Mouse (Mus musculus): ENCODE results near the gene Zmynd10. TPM values are rescaled to one million over a fixed set of nuclear protein-coding genes. Genes with fewer than 3 reads are reported as not detected.
A peak's percentile ranks its signal among the peaks of the same experiment; 100 is the strongest.

Gene Zmynd10
- polyA plus RNA-seq, 1 experiment from 2014 or later, result 4.0 TPM

GRCm38 (mm10) chr9:107576357-107577107 is 29.4 kb downstream of the Zmynd10 start, which contains the start of gene Hyal1:
TSS of gene Hyal1 (plus strand) at chr9:107576927.
- H3K9me3 ChIP-seq, result no peaks in the 10 kb centered on the region
- H3K4me3 ChIP-seq, result peak within 1 kb of the TSS; percentile 20
- H3K27me3 ChIP-seq, result no peaks in the 10 kb centered on the region
- peaks cover 35% of the 10 kb centered on the region for H3K36me3 ChIP-seq
- H3K4me2 ChIP-seq, result peak within 1 kb of the TSS; percentile 48
- peak within 1 kb of the TSS; percentile 26 for H3K9ac ChIP-seq
- H3K27ac ChIP-seq, result no peak within 1 kb of the TSS; the same call in 1 of the 2 replicates
- peaks cover 52% of the 10 kb centered on the region for H3K4me1 ChIP-seq (replicated peaks)
- ATAC-seq (ENCODE audit: low FRiP score), result peak; percentile 16; the same call in 1 of the 2 replicates
- 32% methylated on average over 16 of the region's 16 CpGs for WGBS

- Histone ChIP-seq H3K9ac (0 out of 2 replicates have a peak overlapping the region, but pooled peaks have one; percentile 1), H3K4me2 (no peak overlapping the region), H3K4me3 (no peak overlapping the region), H3K36me3 (peaks cover 22% of the 10 kb centered on the region), H3K9me3 (no peaks in the 10 kb centered on the region), H3K4me1 (replicated peaks) (peaks cover 48% of the 10 kb centered on the region), H3K27me3 (no peaks in the 10 kb centered on the region), H3K27ac (no peak overlapping the region)
- WGBS, result 96% methylated on average over 10 of the region's 10 CpGs
- ATAC-seq (ENCODE audit: low FRiP score), result no peak
These were observed 30.8 kb downstream of the Zmynd10 start for GRCm38 (mm10) chr9:107577871-107578270.

GRCm38 (mm10) chr9:107578587-107578986 is 31.5 kb downstream of the Zmynd10 start, which contains the start of gene Naa80:
TSS of gene Naa80 (plus strand) at chr9:107578887.
- 83% methylated on average over 3 of the region's 3 CpGs for WGBS
- Histone ChIP-seq H3K27ac (peak within 1 kb of the TSS; percentile 86; the same call in 1 of the 2 replicates), H3K27me3 (no peaks in the 10 kb centered on the region), H3K4me3 (no peak within 1 kb of the TSS), H3K4me2 (peak within 1 kb of the TSS; percentile 97; the same call in 1 of the 2 replicates), H3K36me3 (peaks cover 22% of the 10 kb centered on the region), H3K9me3 (no peaks in the 10 kb centered on the region), H3K4me1 (replicated peaks) (peaks cover 48% of the 10 kb centered on the region), H3K9ac (peak within 1 kb of the TSS; percentile 56; the same call in 1 of the 2 replicates)
- no peak for ATAC-seq (ENCODE audit: low FRiP score)

DNA sequence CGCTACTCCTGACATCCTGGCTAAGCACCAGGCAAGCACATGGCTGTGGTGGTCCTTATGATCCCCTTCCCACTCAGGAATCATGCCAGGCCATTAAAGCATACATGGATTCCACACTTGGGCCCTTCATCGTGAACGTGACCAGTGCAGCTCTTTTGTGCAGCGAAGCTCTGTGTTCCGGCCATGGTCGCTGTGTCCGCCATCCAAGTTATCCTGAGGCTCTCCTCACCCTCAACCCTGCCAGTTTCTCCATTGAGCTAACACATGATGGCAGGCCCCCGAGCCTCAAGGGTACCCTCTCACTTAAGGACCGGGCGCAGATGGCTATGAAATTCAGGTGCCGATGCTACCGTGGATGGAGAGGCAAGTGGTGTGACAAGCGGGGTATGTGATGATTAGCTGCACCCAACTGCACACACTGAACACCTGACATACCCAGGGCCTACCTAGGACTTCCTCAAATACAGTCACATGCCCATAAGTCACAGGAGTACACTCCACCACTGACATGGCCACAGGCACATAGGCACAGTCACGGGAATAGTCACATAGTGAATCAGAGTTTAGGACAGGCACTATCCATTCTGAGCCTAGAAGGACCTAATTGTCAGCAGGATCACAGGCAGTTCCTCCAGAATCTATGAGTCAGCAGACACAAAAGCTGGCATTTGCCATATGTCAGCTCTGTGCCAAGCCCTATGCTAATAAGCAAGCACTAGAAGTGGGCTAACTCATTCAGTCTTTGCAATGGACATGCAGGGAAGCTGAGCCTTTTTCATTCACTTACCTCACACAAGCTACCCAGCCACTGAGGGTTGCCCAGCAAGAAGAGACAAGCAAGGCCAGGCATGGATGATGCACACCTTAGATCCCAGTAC is 32.2 kb downstream of the Zmynd10 start:
- Histone ChIP-seq H3K36me3 (peaks cover 21% of the 10 kb centered on the region), H3K27ac (peak overlapping the region; percentile 86; the same call in 1 of the 2 replicates), H3K27me3 (no peaks in the 10 kb centered on the region), H3K4me2 (peak overlapping the region; percentile 97; the same call in 1 of the 2 replicates), H3K9me3 (no peaks in the 10 kb centered on the region), H3K9ac (peak overlapping the region; percentile 56; the same call in 1 of the 2 replicates), H3K4me3 (no peak overlapping the region), H3K4me1 (replicated peaks) (peaks cover 48% of the 10 kb centered on the region)
- ATAC-seq (ENCODE audit: low FRiP score), result no peak
- 95% methylated on average over 14 of the region's 14 CpGs for WGBS

DNA sequence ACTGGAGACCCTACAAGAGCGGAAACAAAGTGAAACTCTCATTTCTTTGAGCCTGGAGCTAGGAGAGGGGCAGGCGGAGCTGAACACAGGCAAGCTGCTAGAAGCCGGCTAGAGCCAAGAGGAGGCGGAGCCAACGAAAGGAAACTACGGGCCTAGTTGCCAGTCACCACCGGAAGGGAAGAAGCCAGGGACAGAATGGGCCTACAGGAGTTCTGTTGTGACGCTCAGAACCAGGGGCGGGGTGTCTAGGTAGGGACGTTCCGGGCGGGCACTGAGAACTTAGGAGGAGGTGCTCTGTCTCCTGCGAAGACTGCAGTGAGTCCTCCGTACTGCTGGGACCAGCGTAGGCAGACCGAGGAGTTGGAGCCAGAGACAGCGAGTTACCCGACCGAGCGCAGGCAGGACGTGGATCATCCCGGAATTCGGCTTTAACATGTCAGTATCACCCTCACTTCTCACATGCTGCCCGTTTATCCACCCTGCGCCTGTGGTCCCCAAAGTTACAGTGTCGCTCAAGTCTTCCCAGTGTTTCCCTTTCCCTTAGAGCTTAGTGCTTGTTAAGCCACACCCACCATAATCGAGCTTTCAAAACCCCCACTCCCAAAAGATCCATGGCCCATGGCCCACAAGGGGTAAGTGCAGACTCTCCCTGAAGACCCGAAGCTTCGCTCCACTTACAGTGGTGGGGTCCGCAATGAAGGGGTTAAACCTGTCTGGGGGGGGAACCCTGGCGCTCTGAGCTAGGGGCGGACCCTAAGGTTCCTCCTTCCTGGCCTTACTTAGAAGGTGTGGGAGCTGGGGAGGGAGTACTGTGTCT is 33.6 kb downstream of the Zmynd10 start, which contains the start of gene Hyal3:
Gene Hyal3 (plus strand): TSS at position 318 of the 817 bp plus-strand sequence.
- WGBS, result under 1% methylated on average over 32 of the region's 32 CpGs
- Histone ChIP-seq H3K27ac (peak within 1 kb of the TSS; percentile 86), H3K4me3 (peak within 1 kb of the TSS; percentile 62), H3K9ac (peak within 1 kb of the TSS; percentile 83), H3K4me1 (replicated peaks) (peaks cover 48% of the 10 kb centered on the region), H3K27me3 (no peaks in the 10 kb centered on the region), H3K9me3 (no peaks in the 10 kb centered on the region), H3K4me2 (peak within 1 kb of the TSS; percentile 97), H3K36me3 (peaks cover 10% of the 10 kb centered on the region)
- peak; percentile 70 for ATAC-seq (ENCODE audit: low FRiP score)

DNA sequence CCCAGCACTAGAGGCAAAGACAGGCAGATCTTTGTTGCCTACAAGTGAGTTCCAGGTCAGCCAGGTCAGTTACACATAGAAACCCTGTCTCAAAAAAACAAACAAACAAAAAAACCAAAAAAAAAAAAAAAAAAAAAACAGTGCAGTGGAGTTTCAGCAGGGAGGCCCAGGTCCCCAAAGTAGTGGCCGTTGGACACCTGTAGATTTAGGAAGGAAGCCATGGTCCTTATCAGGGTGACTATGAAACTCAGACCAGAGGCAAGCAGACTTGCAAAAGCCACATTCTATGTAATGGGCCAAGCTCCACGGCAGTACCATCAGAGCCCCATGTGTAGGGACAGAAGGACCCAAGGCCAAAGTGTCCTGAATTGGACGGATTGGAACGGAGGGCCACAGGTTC is 34.5 kb downstream of the Zmynd10 start:
- no peak for ATAC-seq (ENCODE audit: low FRiP score)
- Histone ChIP-seq H3K9ac (peak overlapping the region; percentile 83), H3K27ac (no peak overlapping the region)

DNA sequence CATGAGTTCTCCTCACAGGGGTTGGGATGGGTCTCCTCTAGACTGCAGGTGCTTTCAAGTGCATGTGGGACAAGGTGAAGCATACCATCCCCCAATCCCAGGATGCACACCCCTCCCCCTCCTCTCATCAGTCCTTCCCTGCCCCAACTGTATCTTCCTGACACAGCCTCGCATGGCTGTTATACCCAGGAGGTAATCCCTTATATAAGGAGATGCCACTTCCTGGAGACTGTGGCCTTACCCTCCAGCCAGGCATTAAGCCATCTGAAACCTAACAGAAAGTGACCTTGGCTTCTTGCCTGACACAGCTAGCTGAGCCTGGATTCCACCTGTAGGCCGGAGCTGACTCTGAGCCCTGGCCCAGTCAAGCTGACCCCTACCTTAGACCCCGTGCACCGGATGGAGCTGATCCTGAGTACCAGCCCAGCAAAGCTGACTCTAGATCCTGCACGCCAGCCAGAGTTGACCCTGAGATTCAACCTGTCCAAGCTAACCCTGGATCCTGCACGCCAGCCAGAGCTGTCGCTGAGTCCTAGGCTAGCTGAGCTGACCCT is 35.5 kb downstream of the Zmynd10 start:
- no peak for ATAC-seq (ENCODE audit: low FRiP score)
- peaks cover 35% of the 10 kb centered on the region for H3K4me1 ChIP-seq (replicated peaks)
- H3K36me3 ChIP-seq, result peaks cover 10% of the 10 kb centered on the region
- no peak overlapping the region for H3K27ac ChIP-seq
- H3K9me3 ChIP-seq, result no peaks in the 10 kb centered on the region
- WGBS, result 90% methylated on average over 7 of the region's 7 CpGs
- H3K9ac ChIP-seq, result no peak overlapping the region
- no peak overlapping the region for H3K4me2 ChIP-seq
- no peak overlapping the region for H3K4me3 ChIP-seq
- no peaks in the 10 kb centered on the region for H3K27me3 ChIP-seq

More for the DNA sequence above, 34.5 kb downstream of the Zmynd10 start:
- no peaks in the 10 kb centered on the region for H3K9me3 ChIP-seq
- H3K36me3 ChIP-seq, result peaks cover 10% of the 10 kb centered on the region
- WGBS, result 83% methylated on average over 4 of the region's 4 CpGs
- no peaks in the 10 kb centered on the region for H3K27me3 ChIP-seq
- peak overlapping the region; percentile 62 for H3K4me3 ChIP-seq
- peaks cover 45% of the 10 kb centered on the region for H3K4me1 ChIP-seq (replicated peaks)
- peak overlapping the region; percentile 97 for H3K4me2 ChIP-seq

- H3K9me3 ChIP-seq, result no peaks in the 10 kb centered on the region
- H3K36me3 ChIP-seq, result peaks cover 10% of the 10 kb centered on the region
- H3K27ac ChIP-seq, result no peak overlapping the region
- H3K4me3 ChIP-seq, result no peak overlapping the region
- H3K4me2 ChIP-seq, result no peak overlapping the region
- H3K4me1 ChIP-seq (replicated peaks), result peaks cover 36% of the 10 kb centered on the region
- no peaks in the 10 kb centered on the region for H3K27me3 ChIP-seq
- 93% methylated on average over 14 of the region's 14 CpGs for WGBS
- H3K9ac ChIP-seq, result no peak overlapping the region
- ATAC-seq (ENCODE audit: low FRiP score), result no peak
These were observed 36.1 kb downstream of the Zmynd10 start for GRCm38 (mm10) chr9:107583174-107583573.

- no peaks in the 10 kb centered on the region for H3K9me3 ChIP-seq
- no peaks in the 10 kb centered on the region for H3K27me3 ChIP-seq
- ATAC-seq (ENCODE audit: low FRiP score), result no peak
- no peak overlapping the region for H3K27ac ChIP-seq
- no peak overlapping the region for H3K4me3 ChIP-seq
- no peak overlapping the region for H3K9ac ChIP-seq
- WGBS, result 95% methylated on average over 5 of the region's 5 CpGs
- peaks cover 22% of the 10 kb centered on the region for H3K4me1 ChIP-seq (replicated peaks)
- peaks cover 29% of the 10 kb centered on the region for H3K36me3 ChIP-seq
- H3K4me2 ChIP-seq, result no peak overlapping the region
These were observed 39.4 kb downstream of the Zmynd10 start for GRCm38 (mm10) chr9:107586504-107586903.

GRCm38 (mm10) chr9:107586974-107587832 is 40.1 kb downstream of the Zmynd10 start, which contains the start of gene Ifrd2:
TSS of gene Ifrd2 (plus strand) at chr9:107587642.
- Histone ChIP-seq H3K27ac (no peak within 1 kb of the TSS), H3K4me3 (peak within 1 kb of the TSS; percentile 71), H3K9me3 (no peaks in the 10 kb centered on the region), H3K36me3 (peaks cover 36% of the 10 kb centered on the region), H3K27me3 (no peaks in the 10 kb centered on the region), H3K4me1 (replicated peaks) (peaks cover 15% of the 10 kb centered on the region), H3K4me2 (peak within 1 kb of the TSS; percentile 86), H3K9ac (peak within 1 kb of the TSS; percentile 69)
- peak; percentile 97 for ATAC-seq (ENCODE audit: low FRiP score)
- 13% methylated on average over 46 of the region's 46 CpGs for WGBS
